Mouse (Mus musculus) embryonic facial prominence, embryonic 11.5 days (tissue): ENCODE results near the gene Slc38a5. TPM values are rescaled to one million over a fixed set of nuclear protein-coding genes. Genes with fewer than 3 reads are reported as not detected.
"Not testable (repeated sequence)": the region's sequence is repeated elsewhere in the genome, so short reads cannot be mapped to it uniquely, and the experiment has no call there.

Source experiments
- ATAC-seq: fragments of 200-750 bp; cut with Nextera tagmentation; replicated peaks from 2 replicates; pipeline ENCODE4 v1.8.0; 2017; ENCODE audit warnings: low read depth; ENCODE audit not compliant: insufficient number of reproducible peaks, low FRiP score, low TSS enrichment
- DNase-seq: peaks from one replicate; pipeline ENCODE4 v3.0.0-alpha.2; 2015; ENCODE audit warnings: low spot score
- H3K27ac ChIP-seq: fragments of 300-500 bp; sonication (generic); replicated peaks from 2 replicates; pipeline ENCODE4 v1.5.1; 2014; ENCODE audit warnings: mild to moderate bottlenecking, low read depth, low read length, control low read depth
- H3K27me3 ChIP-seq: fragments of 300-500 bp; sonication (generic); 2 replicates; pipeline ENCODE4 v1.6.1; 2014; ENCODE audit warnings: mild to moderate bottlenecking, low read length, moderate library complexity, mixed read lengths; ENCODE audit not compliant: control insufficient read depth, insufficient read depth
- H3K36me3 ChIP-seq: fragments of 300-500 bp; sonication (generic); replicated peaks from 2 replicates; pipeline ENCODE4 v1.6.1; 2014; ENCODE audit warnings: low read depth, mild to moderate bottlenecking, low read length, moderate library complexity, mixed read lengths; ENCODE audit not compliant: control insufficient read depth, insufficient read depth
- H3K4me1 ChIP-seq: fragments of 300-500 bp; sonication (generic); 2 replicates; pipeline ENCODE4 v1.6.1; 2014; ENCODE audit warnings: low read length, mixed read lengths; ENCODE audit not compliant: control insufficient read depth, insufficient read depth
- H3K4me2 ChIP-seq: fragments of 300-500 bp; sonication (generic); 2 replicates; pipeline ENCODE4 v1.6.1; 2014; ENCODE audit warnings: low read depth, mild to moderate bottlenecking, control low read depth, low read length, moderate library complexity
- H3K4me3 ChIP-seq: fragments of 300-500 bp; sonication (generic); 2 replicates; pipeline ENCODE4 v1.5.1; 2014; ENCODE audit warnings: low read depth, low read length, control low read depth
- H3K9ac ChIP-seq: fragments of 300-500 bp; sonication (generic); replicated peaks from 2 replicates; pipeline ENCODE4 v1.6.1; 2014; ENCODE audit warnings: mild to moderate bottlenecking, control low read depth, low read length
- H3K9me3 ChIP-seq: fragments of 300-500 bp; sonication (generic); replicated peaks from 2 replicates; pipeline ENCODE4 v1.6.1; 2016; ENCODE audit warnings: mild to moderate bottlenecking, low read length, inconsistent platforms, mixed read lengths; ENCODE audit not compliant: control insufficient read depth
- WGBS: fragments of 180-500 bp; shearing (Covaris S2); extraction: QIAGEN DNeasy Blood & Tissue Kit; methylation state at CpG from one replicate; pipeline ENCODE4 v1.1.7; 2014; 5-methylcytosine and 5-hydroxymethylcytosine counted together
- polyA plus RNA-seq: library from polyadenylated mRNA; unstranded; fragments of >200 nt; fragmentation: Nextera tagmentation; extraction: Ambion mirVana; gene quantifications from 2 replicates; pipeline ENCODE4 v1.2.1, GENCODE M21; 2014

The Slc38a5 gene
- polyA plus RNA-seq, 1 experiment from 2014 or later: 3.9 TPM

DNA sequence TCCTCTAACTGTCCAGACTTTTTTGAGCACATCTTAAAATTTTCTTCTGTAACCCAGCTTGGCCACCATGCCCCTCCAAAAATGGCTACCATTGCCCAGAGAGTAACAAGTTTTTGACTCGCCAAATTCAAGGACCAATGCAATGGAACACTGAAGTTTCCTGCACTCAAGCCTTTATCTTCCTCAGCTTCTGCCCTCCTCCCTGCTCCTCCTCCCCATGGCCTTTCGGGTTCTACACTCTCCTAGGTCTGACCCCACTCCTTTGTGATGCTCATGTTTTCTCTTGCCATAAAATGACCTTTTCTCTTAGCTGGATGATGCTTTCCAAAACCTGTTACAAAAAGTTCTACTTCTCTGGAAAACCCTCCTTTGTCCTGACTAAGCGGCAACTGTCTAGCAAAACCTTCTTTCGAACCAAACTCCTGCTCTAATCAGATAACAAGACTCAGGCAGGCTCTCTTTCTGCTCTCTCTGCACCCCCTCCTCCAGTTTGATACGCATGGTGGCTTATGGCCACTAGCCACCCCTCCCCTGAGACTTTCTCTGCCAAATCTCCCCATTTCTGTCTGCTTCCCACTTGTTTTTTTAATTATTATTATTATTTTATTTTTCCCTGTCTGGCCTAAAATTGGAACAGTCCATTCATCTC lies 7.7 kb upstream of the Slc38a5 start:
- ATAC-seq: no peak
- H3K27ac ChIP-seq: no peak overlapping the region
- H3K27me3 ChIP-seq: no peaks in the 10 kb centered on the region
- H3K4me3 ChIP-seq: no peak overlapping the region
- no peak for DNase-seq
- no peaks in the 10 kb centered on the region for H3K9me3 ChIP-seq
- 72% methylated on average over 5 of the region's 5 CpGs for WGBS
- no peaks in the 10 kb centered on the region for H3K4me1 ChIP-seq
- no peak overlapping the region for H3K4me2 ChIP-seq
- H3K36me3 ChIP-seq: no peaks in the 10 kb centered on the region
- H3K9ac ChIP-seq: no peak overlapping the region

DNA sequence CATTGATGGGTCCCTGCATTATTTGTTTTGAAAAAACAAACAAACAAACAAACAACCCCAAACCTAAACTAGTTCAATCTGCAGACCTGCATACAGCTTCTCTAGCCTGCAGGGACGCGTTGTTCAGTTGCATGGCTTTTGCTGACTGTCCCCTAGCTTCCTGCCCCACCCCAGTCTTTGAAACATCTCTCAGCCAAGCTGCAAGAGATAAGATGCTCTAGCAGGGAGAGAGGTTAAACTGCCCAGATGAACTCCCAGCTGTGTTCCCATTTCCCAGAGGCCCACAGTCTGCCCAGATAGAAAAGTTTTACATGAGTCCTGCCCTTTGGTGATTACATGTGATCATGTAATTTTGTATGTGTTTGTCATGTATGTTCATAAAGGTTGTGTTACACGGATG lies 6.7 kb upstream of the Slc38a5 start:
- DNase-seq (no peak), ATAC-seq (no peak)
- Histone ChIP-seq H3K4me2 (no peak overlapping the region), H3K4me1 (no peaks in the 10 kb centered on the region), H3K9ac (no peak overlapping the region), H3K9me3 (no peaks in the 10 kb centered on the region), H3K4me3 (no peak overlapping the region), H3K36me3 (no peaks in the 10 kb centered on the region), H3K27me3 (no peaks in the 10 kb centered on the region), H3K27ac (no peak overlapping the region)
- 76% methylated on average over 3 of the region's 3 CpGs for WGBS

DNA sequence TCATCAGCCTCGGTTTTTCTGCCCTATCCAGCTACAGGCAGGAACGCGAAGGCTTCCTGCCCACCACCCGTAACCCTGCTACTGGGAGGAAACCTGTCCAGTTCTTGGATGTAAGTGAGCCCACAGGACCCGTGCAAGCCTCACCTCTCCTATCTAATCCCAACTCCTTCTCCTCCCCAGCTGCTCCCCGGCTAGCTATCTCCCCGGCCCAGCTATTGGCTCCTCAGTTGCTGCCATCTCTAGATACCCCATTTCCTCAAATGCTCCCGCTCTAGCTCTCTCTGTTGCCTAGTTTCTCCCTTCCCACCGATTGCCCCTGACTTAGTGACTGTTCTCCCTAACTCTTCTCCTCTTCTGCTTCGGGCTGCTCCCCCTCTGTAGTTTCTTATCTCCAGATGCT lies 1.1 kb downstream of the Slc38a5 start:
- Histone ChIP-seq H3K4me2 (no peak overlapping the region; the same call in 1 of the 2 replicates), H3K9ac (no peak overlapping the region), H3K36me3 (no peaks in the 10 kb centered on the region), H3K27ac (no peak overlapping the region), H3K4me1 (no peaks in the 10 kb centered on the region), H3K27me3 (no peaks in the 10 kb centered on the region), H3K4me3 (no peak overlapping the region), H3K9me3 (no peaks in the 10 kb centered on the region)
- DNase-seq (no peak), ATAC-seq (no peak)
- WGBS: 27% methylated on average over 9 of the region's 10 CpGs

DNA sequence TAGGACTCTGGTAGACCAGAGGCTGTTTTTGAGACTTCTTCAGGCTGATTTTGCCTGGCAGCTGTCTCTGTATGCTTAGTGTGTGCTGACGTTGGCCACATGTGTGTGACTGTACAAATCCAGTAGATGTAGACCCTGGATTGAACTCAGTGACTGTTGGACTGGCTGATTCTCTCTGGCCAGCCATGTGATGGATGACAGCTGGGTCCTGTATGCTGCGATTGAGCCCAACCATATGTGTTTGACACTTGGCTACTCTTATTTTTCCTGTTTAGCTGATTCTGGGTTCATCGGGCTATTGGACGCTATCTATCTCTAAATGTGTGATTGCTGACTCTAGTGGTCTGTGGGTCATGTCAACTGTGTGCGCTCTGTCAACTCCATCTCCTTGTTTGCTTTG lies 3.1 kb downstream of the Slc38a5 start:
- 86% methylated on average over 5 of the region's 5 CpGs for WGBS
- no peak for ATAC-seq
- Histone ChIP-seq H3K9me3 (no peaks in the 10 kb centered on the region), H3K36me3 (no peaks in the 10 kb centered on the region), H3K4me3 (no peak overlapping the region), H3K27me3 (no peaks in the 10 kb centered on the region), H3K4me1 (no peaks in the 10 kb centered on the region), H3K27ac (no peak overlapping the region), H3K4me2 (no peak overlapping the region), H3K9ac (no peak overlapping the region)
- no peak for DNase-seq

DNA sequence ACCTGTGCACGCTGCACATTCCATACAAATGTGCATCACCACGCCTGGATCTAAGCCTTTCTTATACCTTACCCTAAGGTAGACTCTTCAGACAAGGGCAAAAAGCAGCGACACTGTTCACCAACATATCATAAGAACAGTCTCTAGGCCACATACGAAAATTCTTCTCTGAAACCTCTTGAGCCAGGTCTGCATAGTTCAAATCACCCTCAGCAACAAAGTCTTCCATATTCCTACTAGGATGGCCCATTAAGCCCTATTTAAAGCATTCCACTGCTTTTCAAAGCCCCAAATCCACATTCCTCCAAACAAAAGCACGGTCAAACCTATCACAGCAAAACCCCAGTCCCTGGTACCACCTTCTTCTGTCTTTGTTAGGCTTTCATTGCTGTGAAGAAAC lies 17.7 kb downstream of the Slc38a5 start:
- WGBS: 82% methylated on average over 5 of the region's 5 CpGs
- Histone ChIP-seq H3K36me3 (no peaks in the 10 kb centered on the region), H3K27ac (no peak overlapping the region), H3K9me3 (no peaks in the 10 kb centered on the region), H3K9ac (no peak overlapping the region), H3K4me1 (no peaks in the 10 kb centered on the region), H3K4me3 (no peak overlapping the region), H3K4me2 (no peak overlapping the region), H3K27me3 (no peaks in the 10 kb centered on the region)
- no peak for ATAC-seq
- no peak for DNase-seq

DNA sequence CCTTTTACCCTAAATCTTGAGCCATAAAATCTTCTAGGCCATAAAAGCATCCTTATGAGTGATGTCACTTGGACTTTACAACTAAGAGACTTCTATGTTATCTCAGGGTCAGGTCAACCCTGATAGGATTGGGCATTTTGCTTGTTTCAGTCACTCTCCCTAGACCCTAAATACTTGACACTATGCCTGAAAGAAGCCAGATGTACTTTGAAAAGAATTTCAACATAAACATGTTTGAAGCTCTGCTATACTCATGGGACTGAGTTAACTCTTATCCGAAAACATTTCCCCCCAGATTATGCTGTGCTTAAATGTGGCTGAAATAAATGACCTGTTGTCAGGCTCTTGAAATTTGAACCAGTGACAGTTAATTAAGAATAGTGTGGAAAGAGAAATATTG lies 38.4 kb downstream of the Slc38a5 start:
- Histone ChIP-seq H3K4me3 (no peak overlapping the region), H3K36me3 (no peaks in the 10 kb centered on the region), H3K9me3 (no peaks in the 10 kb centered on the region), H3K27ac (no peak overlapping the region), H3K9ac (no peak overlapping the region), H3K4me1 (no peaks in the 10 kb centered on the region), H3K27me3 (no peaks in the 10 kb centered on the region), H3K4me2 (no peak overlapping the region)
- WGBS: 87% methylated on average over 1 of the region's 1 CpGs
- ATAC-seq: no peak
- DNase-seq: no peak

DNA sequence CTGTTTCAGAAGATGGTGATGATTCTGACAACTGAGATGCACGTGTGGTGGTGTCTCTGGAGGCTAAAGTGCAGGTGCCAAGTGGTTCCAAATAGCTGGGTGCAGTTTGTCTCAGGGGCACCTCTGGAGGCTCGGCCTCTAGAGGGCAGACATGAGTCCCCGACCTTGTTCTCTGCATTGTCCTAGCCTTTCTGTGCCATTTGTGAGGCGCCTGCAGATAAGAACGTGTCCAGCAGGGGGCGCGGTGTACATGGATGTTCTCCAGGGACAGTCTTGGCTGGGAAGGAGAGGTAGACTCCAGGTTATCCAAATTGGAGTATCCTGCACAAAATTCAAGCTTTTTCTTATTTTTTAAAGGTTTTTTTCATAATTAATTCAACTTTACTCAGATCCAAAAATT lies 44.0 kb downstream of the Slc38a5 start:
- H3K27me3 ChIP-seq, H3K4me1 ChIP-seq, H3K27ac ChIP-seq, H3K9ac ChIP-seq, H3K9me3 ChIP-seq, H3K36me3 ChIP-seq, H3K4me3 ChIP-seq, H3K4me2 ChIP-seq, ATAC-seq: not testable (repeated sequence)
- WGBS: 14% methylated on average over 7 of the region's 7 CpGs
- DNase-seq: peak; percentile 18

DNA sequence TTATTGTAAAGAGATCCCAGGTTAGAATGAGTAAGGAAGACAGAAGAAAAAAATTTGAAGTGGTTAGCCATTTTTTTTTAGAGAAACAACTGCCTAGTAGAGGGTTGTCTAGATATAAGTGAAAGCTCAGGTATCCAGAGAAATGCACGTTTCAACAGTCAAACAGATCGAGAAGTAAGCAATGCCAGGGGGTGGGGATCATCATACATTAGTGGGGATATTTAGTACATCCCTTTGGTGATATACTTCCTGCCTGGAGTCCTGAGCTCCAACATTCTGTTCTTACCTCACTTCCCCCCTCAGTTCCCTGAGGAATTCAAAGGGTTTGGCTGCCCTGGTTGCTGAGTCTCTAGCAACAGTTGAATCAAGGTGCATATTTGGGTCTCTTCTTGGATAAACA lies 56.2 kb downstream of the Slc38a5 start, which contains the start of gene Ssxb10:
Ssxb10 (plus strand) TSS at position 301 of the 400 bp plus-strand sequence.
- Histone ChIP-seq H3K36me3 (no peaks in the 10 kb centered on the region), H3K27ac (no peak within 1 kb of the TSS), H3K4me1 (no peaks in the 10 kb centered on the region), H3K9ac (no peak within 1 kb of the TSS), H3K4me2 (no peak within 1 kb of the TSS), H3K9me3 (no peaks in the 10 kb centered on the region), H3K4me3 (no peak within 1 kb of the TSS), H3K27me3 (no peaks in the 10 kb centered on the region)
- WGBS: 78% methylated on average over 2 of the region's 2 CpGs
- DNase-seq (no peak), ATAC-seq (no peak)
